Mouse (Mus musculus) cerebellum, adult 9-10 months (tissue): ENCODE results near the gene Herpud1.

Experiments
- DNase-seq: peaks from one replicate; pipeline ENCODE4 v3.0.0; 2022

Herpud1 gene

GRCm38 (mm10) chr8:94412518-94412917 lies 26.3 kb downstream of the Herpud1 start:
- no peak for DNase-seq

- DNase-seq = no peak
These were observed 27.3 kb downstream of the Herpud1 start for GRCm38 (mm10) chr8:94413509-94413908.

GRCm38 (mm10) chr8:94415218-94415617 lies 29.0 kb downstream of the Herpud1 start:
- DNase-seq = no peak

GRCm38 (mm10) chr8:94418017-94418416 lies 31.8 kb downstream of the Herpud1 start:
- DNase-seq = no peak

GRCm38 (mm10) chr8:94422270-94422669 lies 36.0 kb downstream of the Herpud1 start:
- DNase-seq = no peak

- no peak for DNase-seq
These were observed 41.7 kb downstream of the Herpud1 start for GRCm38 (mm10) chr8:94427953-94428352.

- no peak for DNase-seq
These were observed 42.2 kb downstream of the Herpud1 start for GRCm38 (mm10) chr8:94428420-94428819.

GRCm38 (mm10) chr8:94429376-94429775 lies 43.1 kb downstream of the Herpud1 start:
- no peak for DNase-seq

GRCm38 (mm10) chr8:94432212-94432611 lies 46.0 kb downstream of the Herpud1 start:
- DNase-seq = no peak

- peak; percentile 4 for DNase-seq
These were observed 47.8 kb downstream of the Herpud1 start, which contains the start of gene Nlrc5 for GRCm38 (mm10) chr8:94433981-94434466. Gene Nlrc5, plus strand, starts transcription at chr8:94434356.

- DNase-seq = no peak
These were observed 48.7 kb downstream of the Herpud1 start for GRCm38 (mm10) chr8:94434958-94435357.

- no peak for DNase-seq
These were observed 49.3 kb downstream of the Herpud1 start for GRCm38 (mm10) chr8:94435397-94436111.

GRCm38 (mm10) chr8:94436112-94436572 lies 49.9 kb downstream of the Herpud1 start:
- no peak for DNase-seq

- no peak for DNase-seq
These were observed 50.7 kb downstream of the Herpud1 start for GRCm38 (mm10) chr8:94436900-94437299.

- DNase-seq = no peak
These were observed 52.4 kb downstream of the Herpud1 start for GRCm38 (mm10) chr8:94438659-94439058.

- no peak for DNase-seq
These were observed 53.5 kb downstream of the Herpud1 start for GRCm38 (mm10) chr8:94439691-94440090.

GRCm38 (mm10) chr8:94440389-94440788 lies 54.2 kb downstream of the Herpud1 start:
- DNase-seq = no peak

GRCm38 (mm10) chr8:94441686-94442085 lies 55.4 kb downstream of the Herpud1 start:
- DNase-seq = no peak

- DNase-seq = no peak
These were observed 56.9 kb downstream of the Herpud1 start for GRCm38 (mm10) chr8:94443153-94443552.

GRCm38 (mm10) chr8:94444480-94444879 lies 58.2 kb downstream of the Herpud1 start:
- no peak for DNase-seq
